Mouse (Mus musculus): ENCODE measurements at regions not wholly inside any gene's neighbourhood (a gene's known extent, or its start where the extent isn't known, plus 50 kb on each side); places are given as distances from the start of the nearest gene placed in this dataset.

DNA sequence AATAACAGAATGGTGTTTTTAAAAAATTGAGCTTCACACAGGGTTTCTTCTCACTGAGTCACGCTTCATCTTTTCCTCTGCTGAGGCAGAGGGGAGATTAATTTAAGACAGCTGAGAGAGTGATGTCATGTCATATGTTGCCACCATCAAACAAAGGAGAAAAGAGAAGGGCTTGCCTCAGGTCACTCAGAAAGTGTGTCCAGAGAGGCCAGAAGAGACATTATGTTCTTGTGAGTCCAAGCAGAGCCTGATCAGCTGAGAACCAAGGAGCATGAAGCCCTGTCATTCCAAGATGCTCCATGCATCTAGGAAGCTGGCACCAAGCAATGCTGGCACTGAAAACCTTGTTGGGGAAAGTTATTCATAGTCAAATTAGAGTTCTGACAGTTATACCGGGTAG, 114.4 kb upstream of the Hdac4 start:
- no peak overlapping the region for H3K9ac ChIP-seq (ENCODE audit: insufficient read depth, low read depth)
- DNase-seq (ENCODE audit: extremely low read depth), result no peak
- no peaks in the 10 kb centered on the region for H3K79me2 ChIP-seq (replicated peaks; ENCODE audit: control insufficient read depth, extremely low read depth, insufficient read depth, poor library complexity, severe bottlenecking)
- no peak overlapping the region for H3K27ac ChIP-seq (ENCODE audit: insufficient read depth, low read depth)
- no peaks in the 10 kb centered on the region for H3K36me3 ChIP-seq (replicated peaks in 1 of 2; ENCODE audit: control insufficient read depth in 1 of 2, insufficient read depth in 1 of 2, low read length in 1 of 2)
- peaks cover 20% of the 10 kb centered on the region for H3K9me3 ChIP-seq (replicated peaks; ENCODE audit: low read length)
- H3K4me1 ChIP-seq (ENCODE audit: control insufficient read depth in 1 of 2, insufficient read depth in 2 of 2), result peaks cover 0 to 5% of the 10 kb centered on the region in 2 experiments; a peak in 1 of 4 replicates
- TF ChIP-seq USF1 (IDR thresholded peaks at IDR 0.05; ENCODE audit: low read depth, low read length), result no peak
- TF ChIP-seq NRF1 (IDR thresholded peaks at IDR 0.05; ENCODE audit: low read depth, low read length), result no peak
- TF ChIP-seq POLR2A (IDR thresholded peaks at IDR 0.05; ENCODE audit: low read depth, low read length), result no peak
- no peak for TF ChIP-seq RAD21 (IDR thresholded peaks at IDR 0.05; ENCODE audit: low read depth, low read length)
- TF ChIP-seq ZKSCAN1 (IDR thresholded peaks at IDR 0.05; ENCODE audit: borderline replicate concordance, low read depth, low read length), result no peak
- TF ChIP-seq CTCF (conservative IDR thresholded peaks at IDR 0.05 in 1 of 2, IDR thresholded peaks at IDR 0.05 in 1 of 2; ENCODE audit: low read depth in 2 of 2, low read length in 2 of 2), result no peak
- no peak for TF ChIP-seq USF2 (conservative IDR thresholded peaks at IDR 0.05; ENCODE audit: low read depth, low read length)
- no peak for TF ChIP-seq ETS1 (conservative IDR thresholded peaks at IDR 0.05; ENCODE audit: low read depth, low read length)
- H3K4me2 ChIP-seq (ENCODE audit: insufficient read depth, low read depth, poor library complexity, severe bottlenecking), result no peak overlapping the region
- H3K4me3 ChIP-seq (replicated peaks in 1 of 3; ENCODE audit: low read depth in 2 of 3, low read length in 2 of 3, poor library complexity in 1 of 3), result no peak overlapping the region
- peaks cover 72% of the 10 kb centered on the region for H3K27me3 ChIP-seq (replicated peaks)
- dilution Hi-C loops (cut with MboI; ENCODE audit: extremely low pct_ligation_motif_present, extremely low pct_unique_long_range_greater_than_20kb, low sequenced_read_pairs) (no loop called here), in situ Hi-C loops (cut with MboI; ENCODE audit: low pct_ligation_motif_present, low pct_unique_long_range_greater_than_20kb, low sequenced_read_pairs) (no loop called here)

DNA sequence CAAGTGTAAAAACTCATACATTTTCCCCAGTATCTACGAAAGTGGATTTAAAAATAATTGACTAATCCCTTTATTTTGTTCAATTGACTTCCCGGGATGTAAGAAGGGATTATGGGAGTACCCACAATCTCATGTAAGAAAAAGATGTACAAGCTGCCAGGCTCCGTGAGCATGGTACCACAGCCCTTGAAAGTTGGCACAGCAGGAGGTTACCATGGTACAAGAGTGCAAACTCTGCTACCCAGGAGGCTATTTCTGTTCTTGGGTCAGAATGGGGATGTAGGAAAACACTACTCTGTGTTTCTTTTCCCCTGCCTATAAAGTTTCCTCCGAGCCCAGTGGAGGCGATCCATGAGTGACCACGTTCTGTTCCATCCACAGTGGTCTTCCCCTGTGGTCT, 113.9 kb upstream of the Hdac4 start:
- TF ChIP-seq MEF2A (IDR thresholded peaks at IDR 0.05; ENCODE audit: borderline replicate concordance, low read depth, low read length), result no peak
- TF ChIP-seq CHD2 (IDR thresholded peaks at IDR 0.05; ENCODE audit: low read length), result no peak
- TF ChIP-seq RAD21 (IDR thresholded peaks at IDR 0.05; ENCODE audit: low read depth, low read length), result no peak
- TF ChIP-seq GABPA (IDR thresholded peaks at IDR 0.05; ENCODE audit: insufficient replicate concordance, low read depth, low read length), result no peak
- TF ChIP-seq TCF12 (IDR thresholded peaks at IDR 0.05; ENCODE audit: low read depth, low read length), result no peak
- no peak for TF ChIP-seq MAX (IDR thresholded peaks at IDR 0.05; ENCODE audit: low read length)
- TF ChIP-seq USF1 (IDR thresholded peaks at IDR 0.05; ENCODE audit: low read depth, low read length), result no peak
- no peak for TF ChIP-seq ZNF384 (IDR thresholded peaks at IDR 0.05; ENCODE audit: low read depth, low read length)
- no peak for TF ChIP-seq PAX5 (IDR thresholded peaks at IDR 0.05; ENCODE audit: low read length)
- TF ChIP-seq BHLHE40 (IDR thresholded peaks at IDR 0.05; ENCODE audit: low read depth, low read length), result no peak
- no peak for TF ChIP-seq ZC3H11A (IDR thresholded peaks at IDR 0.05; ENCODE audit: low read depth, low read length)
- no peak for TF ChIP-seq USF2 (conservative IDR thresholded peaks at IDR 0.05; ENCODE audit: low read depth, low read length)
- TF ChIP-seq MXI1 (IDR thresholded peaks at IDR 0.05; ENCODE audit: low read depth, low read length), result no peak
- no peak for TF ChIP-seq E2F4 (IDR thresholded peaks at IDR 0.05; ENCODE audit: insufficient replicate concordance, low read depth, low read length)
- no peak for TF ChIP-seq EP300 (IDR thresholded peaks at IDR 0.05; ENCODE audit: low read length)
- TF ChIP-seq POLR2AphosphoS2 (IDR thresholded peaks at IDR 0.05; ENCODE audit: low read depth, low read length), result no peak
- TF ChIP-seq ZKSCAN1 (IDR thresholded peaks at IDR 0.05; ENCODE audit: borderline replicate concordance, low read depth, low read length), result no peak
- Histone ChIP-seq H3K27me3 (replicated peaks) (peaks cover 73% of the 10 kb centered on the region), H3K4me2 (ENCODE audit: insufficient read depth, low read depth, poor library complexity, severe bottlenecking) (no peak overlapping the region), H3K79me2 (replicated peaks; ENCODE audit: control insufficient read depth, extremely low read depth, insufficient read depth, poor library complexity, severe bottlenecking) (no peaks in the 10 kb centered on the region), H3K4me3 (replicated peaks in 1 of 3; ENCODE audit: low read depth in 2 of 3, low read length in 2 of 3, poor library complexity in 1 of 3) (no peak overlapping the region), H3K9ac (ENCODE audit: insufficient read depth, low read depth) (no peak overlapping the region), H3K36me3 (replicated peaks in 1 of 2; ENCODE audit: control insufficient read depth in 1 of 2, insufficient read depth in 1 of 2, low read length in 1 of 2) (no peaks in the 10 kb centered on the region), H3K4me1 (ENCODE audit: control insufficient read depth in 1 of 2, insufficient read depth in 2 of 2) (peaks cover 0 to 5% of the 10 kb centered on the region in 2 experiments; a peak in 1 of 4 replicates), H3K9me3 (replicated peaks; ENCODE audit: low read length) (peaks cover 20% of the 10 kb centered on the region), H3K27ac (ENCODE audit: insufficient read depth, low read depth) (no peak overlapping the region)
- in situ Hi-C loops (cut with MboI; ENCODE audit: low pct_ligation_motif_present, low pct_unique_long_range_greater_than_20kb, low sequenced_read_pairs), result no loop called here
- dilution Hi-C loops (cut with MboI; ENCODE audit: extremely low pct_ligation_motif_present, extremely low pct_unique_long_range_greater_than_20kb, low sequenced_read_pairs), result no loop called here
- DNase-seq (ENCODE audit: extremely low read depth), result no peak

Measured in CH12.LX (cell line).